Mouse (Mus musculus) kidney, postnatal 25 days (tissue): ENCODE measurements at regions not wholly inside any gene's neighbourhood (a gene's known extent, or its start where the extent isn't known, plus 50 kb on each side); places are given as distances from the start of the nearest gene placed in this dataset.
"Not testable (repeated sequence)": the region's sequence is repeated elsewhere in the genome, so short reads cannot be mapped to it uniquely, and the experiment has no call there.

Source experiments
- DNase-seq, 2 experiments: peaks; one replicate each; pipeline ENCODE4 v3.0.0; 2021; ENCODE audit warnings: mixed read lengths in 2 of 2

GRCm38 (mm10) chr11:121894801-121895200, 64.8 kb downstream of the Ptchd3 start:
- no peak for DNase-seq

- DNase-seq: not testable (repeated sequence)
These were observed 74.3 kb downstream of the Ptchd3 start for GRCm38 (mm10) chr11:121904393-121904792.

- not testable (repeated sequence) for DNase-seq
These were observed 94.6 kb downstream of the Ptchd3 start for GRCm38 (mm10) chr11:121924631-121925030.

- DNase-seq: not testable (repeated sequence)
These were observed 95.0 kb downstream of the Ptchd3 start for GRCm38 (mm10) chr11:121925043-121925442.

- peak; percentile 27 to 45 for DNase-seq
These were observed 121.7 kb downstream of the Ptchd3 start for GRCm38 (mm10) chr11:121951726-121952125.

GRCm38 (mm10) chr11:121956367-121957235, 126.6 kb downstream of the Ptchd3 start:
- not testable (repeated sequence) for DNase-seq

GRCm38 (mm10) chr11:121958735-121959134, 128.7 kb downstream of the Ptchd3 start:
- DNase-seq: not testable (repeated sequence)

GRCm38 (mm10) chr11:121964111-121964510, 134.1 kb downstream of the Ptchd3 start:
- not testable (repeated sequence) for DNase-seq

- DNase-seq: not testable (repeated sequence)
These were observed 135.9 kb downstream of the Ptchd3 start for GRCm38 (mm10) chr11:121965911-121966310.
